Mouse (Mus musculus) CD4-positive, CD25-positive, alpha-beta regulatory T cell, adult 4 months (primary cell): Measurements from ENCODE around the gene Catsper3. TPM values are rescaled to one million over a fixed set of nuclear protein-coding genes. Genes with fewer than 3 reads are reported as not detected.

Experiments used
- ATAC-seq: one replicate; pipeline ENCODE4 v1.8.0; 2017
- polyA plus RNA-seq, 2 experiments: library from polyadenylated mRNA; unstranded; fragments of 100-300 nt; shearing (Covaris generic); gene quantifications; one replicate each; pipeline ENCODE4 v1.2.1; 2017

Gene Catsper3
- polyA plus RNA-seq, 2 experiments from 2014 or later, result 0.58 TPM; not detected in 1

GRCm38 (mm10) chr13:55855793-55856192, 71.4 kb downstream of the Catsper3 start:
- ATAC-seq, result no peak

DNA sequence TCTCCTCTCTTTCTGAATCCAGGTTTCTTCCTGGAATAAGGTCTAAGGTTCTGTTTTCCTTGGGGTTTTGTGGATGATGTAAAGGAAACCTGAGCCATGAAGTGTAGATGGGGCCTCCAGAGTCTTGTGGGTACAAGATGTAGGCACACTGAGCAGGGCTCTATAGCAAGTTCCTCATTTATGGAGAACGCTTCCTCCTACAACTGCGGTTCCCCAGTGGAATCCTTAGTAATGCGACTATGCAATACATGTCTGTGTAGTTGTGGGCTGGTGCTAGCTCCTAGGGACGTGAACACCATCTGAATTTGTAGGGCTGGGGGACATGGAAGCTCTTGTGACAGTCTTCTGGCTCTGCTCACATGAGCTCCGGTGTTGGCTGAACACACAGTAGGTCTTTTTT, 74.1 kb downstream of the Catsper3 start:
- no peak for ATAC-seq

Other genes with a start within 250 kb of the Catsper3 start
- gene Ddx41, start 247.9 kb upstream of the Catsper3 start, polyA plus RNA-seq, result 10 to 100 TPM; 55.8 to 74.2 TPM
- gene Fam193b, start 213.4 kb upstream of the Catsper3 start, polyA plus RNA-seq, result 10 to 100 TPM; 36.3 to 40.2 TPM
- gene Tmed9, start 210.8 kb upstream of the Catsper3 start, polyA plus RNA-seq, result 100 to 1,000 TPM; 206 to 437 TPM
- 10 to 100 TPM; 20.5 to 42.3 TPM for gene B4galt7, start 184.7 kb upstream of the Catsper3 start, polyA plus RNA-seq
- gene Caml, start 161.6 kb upstream of the Catsper3 start, polyA plus RNA-seq, result 10 to 100 TPM; 41.7 to 46.1 TPM
- gene Ddx46, start 149.5 kb upstream of the Catsper3 start, polyA plus RNA-seq, result 10 to 100 TPM; 58.1 to 64.6 TPM
- 10 to 100 TPM; 12.8 to 14.2 TPM for gene B230219D22Rik, start 91.4 kb upstream of the Catsper3 start, polyA plus RNA-seq
- gene Txndc15, start 69.9 kb upstream of the Catsper3 start, polyA plus RNA-seq, result 10 to 100 TPM; 26.6 to 27.0 TPM
- 1 to 10 TPM; 5.0 to 7.0 TPM for gene Pcbd2, start 57.2 kb upstream of the Catsper3 start, polyA plus RNA-seq
- not detected for gene Pitx1, start 51.6 kb downstream of the Catsper3 start, polyA plus RNA-seq